Mouse (Mus musculus) E14TG2a.4 (cell line): ENCODE data around the gene Inpp5b.

Experiments
- CTCF ChIP-seq: conservative IDR thresholded peaks from 2 replicates; pipeline ENCODE4 v1.5.1; 2014; ENCODE audit warnings: low read length
- POU5F1 ChIP-seq: IDR thresholded peaks from 2 replicates; pipeline ENCODE4 v1.6.1; 2014; ENCODE audit warnings: low read length, borderline replicate concordance

- no peak for TF ChIP-seq CTCF
- no peak for TF ChIP-seq POU5F1
These were observed 48.4 kb downstream of the Inpp5b start for GRCm38 (mm10) chr4:124790013-124790412.
